Mouse (Mus musculus) B cell, adult 67 days (primary cell): ENCODE measurements around the gene Kdm8. TPM values are rescaled to one million over a fixed set of nuclear protein-coding genes. Genes with fewer than 3 reads are reported as not detected.

ENCODE experiments used
- total RNA-seq, 2 experiments: library from RNA; stranded (reverse); gene quantifications; 4 replicates each; pipeline ENCODE4 v1.2.4; 2023

The Kdm8 gene
- 10 to 100 TPM in 1 of 2 experiments, 1 to 10 TPM in 1; 7.7 to 10.0 TPM for total RNA-seq

GRCm38 (mm10) chr7:125444464-125445401 lies at the start of gene Kdm8:
TSS of gene Kdm8 (plus strand) at chr7:125444676.

GRCm38 (mm10) chr7:125490947-125491735 lies 46.7 kb downstream of the Kdm8 start, which contains the start of gene Nsmce1:
TSS of gene Nsmce1 (minus strand) at chr7:125491596.

Other genes starting within 250 kb of the Kdm8 start
- 10 to 100 TPM; 43.0 to 60.1 TPM for gene Nsmce1, start 46.9 kb downstream of the Kdm8 start, total RNA-seq
- 100 to 1,000 TPM; 213 to 228 TPM for gene Il4ra, start 107.4 kb downstream of the Kdm8 start, total RNA-seq
- 100 to 1,000 TPM; 217 to 254 TPM for gene Il21r, start 158.8 kb downstream of the Kdm8 start, total RNA-seq